Mouse (Mus musculus): Measurements from ENCODE around the gene Stpg4.

GRCm38 (mm10) chr17:87397088-87397487 lies 30.5 kb downstream of the Stpg4 start:
- TF ChIP-seq POLR2A (IDR thresholded peaks at IDR 0.05; ENCODE audit: low read depth, low read length) (no peak), CTCF (IDR thresholded peaks at IDR 0.05; ENCODE audit: extremely low read depth, insufficient read depth, insufficient read length, insufficient replicate concordance) (no peak)

All from spleen, adult 2 months (tissue).